Mouse (Mus musculus) hindlimb bud, embryonic 11.5 days (tissue): ENCODE data around the gene Usmg5.

ENCODE experiments used
- DNase-seq: peaks from one replicate; pipeline ENCODE4 v3.0.0-alpha.2; 2012; ENCODE audit warnings: low read depth, low spot score; ENCODE audit errors: extremely low spot score

The Usmg5 gene

GRCm38 (mm10) chr19:47065860-47066259 is 24.6 kb downstream of the Usmg5 start:
- no peak for DNase-seq

- DNase-seq: no peak
Measured at GRCm38 (mm10) chr19:47057684-47058083, 32.8 kb downstream of the Usmg5 start.

GRCm38 (mm10) chr19:47053471-47053870 is 37.0 kb downstream of the Usmg5 start:
- no peak for DNase-seq

- no peak for DNase-seq
Measured at GRCm38 (mm10) chr19:47052927-47053326, 37.5 kb downstream of the Usmg5 start.

GRCm38 (mm10) chr19:47050271-47051032 is 40.0 kb downstream of the Usmg5 start, which contains the start of gene Pcgf6:
Gene Pcgf6 (minus strand): TSS chr19:47050906.
- peak; percentile 49 for DNase-seq

- no peak for DNase-seq
Measured at GRCm38 (mm10) chr19:47049840-47050239, 40.6 kb downstream of the Usmg5 start.

GRCm38 (mm10) chr19:47049061-47049460 is 41.4 kb downstream of the Usmg5 start:
- DNase-seq: no peak

GRCm38 (mm10) chr19:47047236-47047833 is 43.1 kb downstream of the Usmg5 start:
- no peak for DNase-seq

GRCm38 (mm10) chr19:47046343-47046742 is 44.1 kb downstream of the Usmg5 start:
- DNase-seq: no peak

- no peak for DNase-seq
Measured at GRCm38 (mm10) chr19:47043608-47044007, 46.8 kb downstream of the Usmg5 start.

- no peak for DNase-seq
Measured at GRCm38 (mm10) chr19:47040720-47041473, 49.5 kb downstream of the Usmg5 start.

GRCm38 (mm10) chr19:47036596-47036995 is 53.9 kb downstream of the Usmg5 start:
- DNase-seq: no peak

GRCm38 (mm10) chr19:47034916-47035315 is 55.5 kb downstream of the Usmg5 start:
- DNase-seq: no peak
